Mouse (Mus musculus) forebrain, embryonic 16.5 days (tissue): ENCODE measurements around the gene Efhb. TPM values are rescaled to one million over a fixed set of nuclear protein-coding genes. Genes with fewer than 3 reads are reported as not detected.

Experiments
- ATAC-seq: fragments of 200-750 bp; cut with Nextera tagmentation; 2 replicates; pipeline ENCODE4 v1.8.0; 2017; ENCODE audit warnings: mild to moderate bottlenecking, moderate library complexity
- H3K27ac ChIP-seq: fragments of 300-500 bp; sonication (generic); 2 replicates; pipeline ENCODE4 v1.5.1; 2014; ENCODE audit warnings: low read length, control low read depth
- H3K27me3 ChIP-seq: fragments of 300-500 bp; sonication (generic); replicated peaks from 2 replicates; pipeline ENCODE4 v1.6.1; 2014; ENCODE audit warnings: low read length; ENCODE audit not compliant: control insufficient read depth, insufficient read depth
- H3K36me3 ChIP-seq: fragments of 300-500 bp; sonication (generic); 2 replicates; pipeline ENCODE4 v1.6.1; 2014; ENCODE audit not compliant: control insufficient read depth, insufficient read depth
- H3K4me1 ChIP-seq: fragments of 300-500 bp; sonication (generic); replicated peaks from 2 replicates; pipeline ENCODE4 v1.6.1; 2014; ENCODE audit warnings: low read length; ENCODE audit not compliant: control insufficient read depth, insufficient read depth
- H3K4me2 ChIP-seq: fragments of 300-500 bp; sonication (generic); 2 replicates; pipeline ENCODE4 v1.6.1; 2014; ENCODE audit warnings: mild to moderate bottlenecking, low read length, control low read depth
- H3K4me3 ChIP-seq: fragments of 300-500 bp; sonication (generic); replicated peaks from 2 replicates; pipeline ENCODE4 v1.5.1; 2014; ENCODE audit warnings: mild to moderate bottlenecking, low read length, control low read depth
- H3K9ac ChIP-seq: fragments of 300-500 bp; sonication (generic); replicated peaks from 2 replicates; pipeline ENCODE4 v1.6.1; 2014; ENCODE audit warnings: low read depth, low read length, control low read depth
- H3K9me3 ChIP-seq: fragments of 300-500 bp; sonication (generic); 2 replicates; pipeline ENCODE4 v1.6.1; 2016; ENCODE audit warnings: low read length; ENCODE audit not compliant: control insufficient read depth
- WGBS: fragments of 180-500 bp; shearing (Covaris S2); extraction: QIAGEN DNeasy Blood & Tissue Kit; methylation state at CpG from one replicate; pipeline ENCODE4 v1.1.7; 2014; 5-methylcytosine and 5-hydroxymethylcytosine counted together
- polyA plus RNA-seq: library from polyadenylated mRNA; unstranded; fragments of >200 nt; fragmentation: Nextera tagmentation; extraction: Ambion mirVana; gene quantifications from 2 replicates; pipeline ENCODE4 v1.2.1, GENCODE M21; 2015

The Efhb gene
- polyA plus RNA-seq, result 0.62 TPM in 2 replicates

GRCm38 (mm10) chr17:53462603-53463495, at the start of gene Efhb:
Gene Efhb (minus strand): TSS chr17:53463321.
- no peak within 1 kb of the TSS for H3K27ac ChIP-seq

GRCm38 (mm10) chr17:53512311-53512951, 49.3 kb upstream of the Efhb start:
- H3K27ac ChIP-seq, result no peak overlapping the region
- H3K27me3 ChIP-seq, result no peaks in the 10 kb centered on the region
- 68% methylated on average over 2 of the region's 2 CpGs for WGBS
- no peak overlapping the region for H3K9ac ChIP-seq
- ATAC-seq, result peak; percentile 55; the same call in 1 of the 2 replicates
- H3K9me3 ChIP-seq, result no peaks in the 10 kb centered on the region
- no peak overlapping the region for H3K4me2 ChIP-seq
- H3K4me3 ChIP-seq, result no peak overlapping the region
- H3K36me3 ChIP-seq, result no peaks in the 10 kb centered on the region; the same call in 1 of the 2 replicates
- no peaks in the 10 kb centered on the region for H3K4me1 ChIP-seq

More at GRCm38 (mm10) chr17:53462603-53463495, at the start of gene Efhb:
- Histone ChIP-seq H3K9ac (peak within 1 kb of the TSS; percentile 33; the same call in 1 of the 2 replicates), H3K27me3 (no peaks in the 10 kb centered on the region), H3K36me3 (no peaks in the 10 kb centered on the region), H3K4me2 (peak within 1 kb of the TSS; percentile 59), H3K9me3 (no peaks in the 10 kb centered on the region), H3K4me3 (peak within 1 kb of the TSS; percentile 40), H3K4me1 (peaks cover 8% of the 10 kb centered on the region; the same call in 1 of the 2 replicates)
- ATAC-seq, result peak; percentile 97
- WGBS, result 19% methylated on average over 26 of the region's 26 CpGs

- H3K4me3 ChIP-seq, result no peak overlapping the region
- H3K27me3 ChIP-seq, result no peaks in the 10 kb centered on the region
- no peak overlapping the region for H3K27ac ChIP-seq
- no peak overlapping the region for H3K9ac ChIP-seq
- ATAC-seq, result no peak
- H3K4me2 ChIP-seq, result no peak overlapping the region
- H3K36me3 ChIP-seq, result peaks cover 23% of the 10 kb centered on the region
- H3K9me3 ChIP-seq, result no peaks in the 10 kb centered on the region
- H3K4me1 ChIP-seq, result no peaks in the 10 kb centered on the region
- WGBS, result 95% methylated on average over 2 of the region's 2 CpGs
Measured at GRCm38 (mm10) chr17:53502966-53503365, 39.8 kb upstream of the Efhb start.

GRCm38 (mm10) chr17:53489007-53489378, 25.9 kb upstream of the Efhb start:
- no peak overlapping the region for H3K27ac ChIP-seq
- no peaks in the 10 kb centered on the region for H3K4me1 ChIP-seq
- peaks cover 5% of the 10 kb centered on the region for H3K36me3 ChIP-seq
- H3K27me3 ChIP-seq, result no peaks in the 10 kb centered on the region
- no peaks in the 10 kb centered on the region for H3K9me3 ChIP-seq
- WGBS, result 94% methylated on average over 1 of the region's 1 CpGs
- no peak overlapping the region for H3K4me2 ChIP-seq
- H3K4me3 ChIP-seq, result no peak overlapping the region
- no peak overlapping the region for H3K9ac ChIP-seq
- ATAC-seq, result no peak

GRCm38 (mm10) chr17:53488291-53489006, 25.3 kb upstream of the Efhb start:
- 97% methylated on average over 4 of the region's 4 CpGs for WGBS
- ATAC-seq, result no peak
- no peak overlapping the region for H3K27ac ChIP-seq

GRCm38 (mm10) chr17:53480433-53480832, 17.3 kb upstream of the Efhb start:
- H3K27me3 ChIP-seq, result no peaks in the 10 kb centered on the region
- peaks cover 2% of the 10 kb centered on the region; the same call in 1 of the 2 replicates for H3K36me3 ChIP-seq
- peaks cover 25% of the 10 kb centered on the region for H3K4me1 ChIP-seq
- H3K27ac ChIP-seq, result no peak overlapping the region
- H3K4me3 ChIP-seq, result peak overlapping the region; percentile 91
- H3K9ac ChIP-seq, result no peak overlapping the region
- ATAC-seq, result no peak
- H3K4me2 ChIP-seq, result peak overlapping the region; percentile 92
- WGBS, result 56% methylated on average over 7 of the region's 7 CpGs
- no peaks in the 10 kb centered on the region for H3K9me3 ChIP-seq

More at GRCm38 (mm10) chr17:53488291-53489006, 25.3 kb upstream of the Efhb start:
- H3K4me2 ChIP-seq, result no peak overlapping the region
- no peaks in the 10 kb centered on the region for H3K9me3 ChIP-seq
- no peak overlapping the region for H3K9ac ChIP-seq
- H3K27me3 ChIP-seq, result no peaks in the 10 kb centered on the region
- H3K4me1 ChIP-seq, result no peaks in the 10 kb centered on the region
- H3K36me3 ChIP-seq, result peaks cover 2% of the 10 kb centered on the region; the same call in 1 of the 2 replicates
- no peak overlapping the region for H3K4me3 ChIP-seq

- peak overlapping the region; percentile 92 for H3K4me2 ChIP-seq
- peaks cover 2% of the 10 kb centered on the region; the same call in 1 of the 2 replicates for H3K36me3 ChIP-seq
- WGBS, result under 1% methylated on average over 31 of the region's 33 CpGs
- H3K9ac ChIP-seq, result peak overlapping the region; percentile 92
- no peak for ATAC-seq
- H3K27me3 ChIP-seq, result no peaks in the 10 kb centered on the region
- H3K27ac ChIP-seq, result peak overlapping the region; percentile 100
- no peaks in the 10 kb centered on the region for H3K9me3 ChIP-seq
- peak overlapping the region; percentile 91 for H3K4me3 ChIP-seq
- peaks cover 25% of the 10 kb centered on the region for H3K4me1 ChIP-seq
Measured at GRCm38 (mm10) chr17:53479604-53480041, 16.5 kb upstream of the Efhb start.

- peak; percentile 97 for ATAC-seq
- Histone ChIP-seq H3K36me3 (no peaks in the 10 kb centered on the region; the same call in 1 of the 2 replicates), H3K9me3 (no peaks in the 10 kb centered on the region), H3K4me1 (peaks cover 25% of the 10 kb centered on the region), H3K4me3 (peak within 1 kb of the TSS; percentile 91), H3K27me3 (no peaks in the 10 kb centered on the region), H3K9ac (peak within 1 kb of the TSS; percentile 96), H3K4me2 (peak within 1 kb of the TSS; percentile 92), H3K27ac (peak within 1 kb of the TSS; percentile 100)
- under 1% methylated on average over 77 of the region's 82 CpGs for WGBS
Measured at GRCm38 (mm10) chr17:53478858-53479603, 15.9 kb upstream of the Efhb start, which contains the start of gene Rab5a. Gene Rab5a (plus strand): TSS chr17:53479234.
